Mouse (Mus musculus) limb, embryonic 10.5 days (tissue): ENCODE measurements around the gene Rffl. TPM values are rescaled to one million over a fixed set of nuclear protein-coding genes. Genes with fewer than 3 reads are reported as not detected.

Source experiments
- DNase-seq: peaks from one replicate; pipeline ENCODE4 v3.0.0-alpha.2; 2017; ENCODE audit warnings: low spot score
- H3K27ac ChIP-seq: fragments of 300-500 bp; sonication (generic); 2 replicates; pipeline ENCODE4 v1.5.1; 2016; ENCODE audit warnings: mild to moderate bottlenecking
- H3K27me3 ChIP-seq: fragments of 300-500 bp; sonication (generic); 2 replicates; pipeline ENCODE4 v1.6.1; 2016; ENCODE audit warnings: low read depth, mild to moderate bottlenecking; ENCODE audit not compliant: poor library complexity, severe bottlenecking
- H3K36me3 ChIP-seq: fragments of 300-500 bp; sonication (generic); 2 replicates; pipeline ENCODE4 v1.6.1; 2016; ENCODE audit warnings: mild to moderate bottlenecking, moderate library complexity
- H3K4me1 ChIP-seq: fragments of 300-500 bp; sonication (generic); 2 replicates; pipeline ENCODE4 v1.6.1; 2016
- H3K4me3 ChIP-seq: fragments of 300-500 bp; sonication (generic); 2 replicates; pipeline ENCODE4 v1.5.1; 2016; ENCODE audit warnings: mild to moderate bottlenecking, moderate library complexity
- H3K9me3 ChIP-seq: fragments of 300-500 bp; sonication (generic); replicated peaks from 2 replicates; pipeline ENCODE4 v1.6.1; 2016; ENCODE audit warnings: mild to moderate bottlenecking
- WGBS: fragments of 180-500 bp; shearing (Covaris S2); methylation state at CpG from one replicate; pipeline ENCODE4 v1.1.7; 2016; 5-methylcytosine and 5-hydroxymethylcytosine counted together
- polyA plus RNA-seq: library from polyadenylated mRNA; unstranded; fragments of >200 nt; fragmentation: Nextera tagmentation; extraction: Ambion mirVana; gene quantifications from 2 replicates; pipeline ENCODE4 v1.2.1, GENCODE M21; 2016

The Rffl gene
- polyA plus RNA-seq: 8.6 and 10.6 TPM in 2 replicates

- no peaks in the 10 kb centered on the region for H3K9me3 ChIP-seq
- no peaks in the 10 kb centered on the region for H3K36me3 ChIP-seq
- under 1% methylated on average over 43 of the region's 43 CpGs for WGBS
- DNase-seq: peak; percentile 98
- H3K27me3 ChIP-seq: no peaks in the 10 kb centered on the region
- peak within 1 kb of the TSS; percentile 90 for H3K4me3 ChIP-seq
- peak within 1 kb of the TSS; percentile 86 for H3K27ac ChIP-seq
- peaks cover 13% of the 10 kb centered on the region for H3K4me1 ChIP-seq
Measured at GRCm38 (mm10) chr11:82871031-82871446, at the start of gene Rffl. Gene Rffl (minus strand): TSS chr11:82871210.

DNA sequence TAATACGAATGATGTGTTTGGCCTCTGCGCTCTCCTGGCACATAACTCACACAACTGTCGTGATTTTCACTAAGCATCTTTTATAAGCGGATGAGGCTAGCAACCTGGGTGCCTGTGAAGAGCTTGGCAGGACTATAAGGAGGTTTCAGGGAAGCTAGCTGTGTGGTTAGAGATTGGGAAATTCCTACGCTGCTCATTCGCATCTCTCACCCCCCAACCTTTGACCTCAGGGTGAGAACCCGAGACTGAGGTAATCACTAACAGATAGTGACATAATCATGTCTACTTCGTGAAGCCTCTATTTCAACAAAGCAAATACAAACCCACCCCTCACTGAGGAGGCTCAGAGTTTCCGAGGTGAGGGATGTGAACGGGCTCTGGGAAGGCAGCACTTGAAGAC is 49.8 kb upstream of the Rffl start:
- 45% methylated on average over 10 of the region's 10 CpGs for WGBS
- DNase-seq: no peak
- Histone ChIP-seq H3K4me3 (no peak overlapping the region), H3K9me3 (no peaks in the 10 kb centered on the region), H3K27me3 (peaks cover 52% of the 10 kb centered on the region), H3K27ac (no peak overlapping the region), H3K4me1 (no peaks in the 10 kb centered on the region), H3K36me3 (no peaks in the 10 kb centered on the region)

GRCm38 (mm10) chr11:82914711-82915352 is 43.8 kb upstream of the Rffl start:
- WGBS: 10% methylated on average over 16 of the region's 16 CpGs
- Histone ChIP-seq H3K4me3 (peak overlapping the region; percentile 27), H3K9me3 (no peaks in the 10 kb centered on the region), H3K4me1 (no peaks in the 10 kb centered on the region), H3K36me3 (no peaks in the 10 kb centered on the region), H3K27me3 (peaks cover 46% of the 10 kb centered on the region), H3K27ac (no peak overlapping the region)
- peak; percentile 92 for DNase-seq

DNA sequence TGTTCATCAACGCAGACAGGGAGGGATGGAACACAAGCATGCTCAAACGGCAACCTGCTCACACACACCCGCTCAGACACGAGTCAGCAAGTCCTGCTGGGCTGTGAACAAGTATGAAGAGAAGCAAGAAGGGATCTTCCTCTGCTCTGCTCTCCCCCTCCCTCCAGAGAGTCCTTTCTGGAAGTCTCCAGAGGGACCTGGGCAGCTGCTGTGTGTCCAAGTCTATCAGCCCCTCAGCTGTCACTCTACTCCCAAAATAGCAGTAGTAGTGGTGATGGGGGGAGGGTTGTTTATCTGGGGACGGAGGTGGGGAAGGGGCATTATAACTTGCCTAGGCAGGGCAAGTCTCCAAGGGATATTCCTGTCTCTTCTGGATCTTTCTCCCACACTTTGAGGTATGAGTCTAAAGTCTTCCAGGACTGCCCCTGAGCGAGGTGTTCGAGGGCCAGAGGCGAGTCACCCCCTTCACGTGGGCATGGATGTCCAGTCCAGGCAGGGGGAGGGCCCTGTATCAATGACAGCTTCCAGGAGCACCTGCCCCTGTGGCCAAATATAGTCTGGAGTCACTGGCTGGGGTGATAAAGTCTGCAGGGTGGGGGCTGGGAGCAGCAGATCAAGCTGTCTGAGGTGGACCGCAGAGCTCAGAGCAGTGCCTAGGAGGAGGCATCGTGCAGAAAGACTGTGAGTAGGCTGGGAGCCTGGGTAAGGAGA is 39.8 kb upstream of the Rffl start:
- Histone ChIP-seq H3K27me3 (peaks cover 32% of the 10 kb centered on the region; the same call in 1 of the 2 replicates), H3K9me3 (no peaks in the 10 kb centered on the region), H3K27ac (no peak overlapping the region), H3K4me3 (no peak overlapping the region), H3K4me1 (peaks cover 16% of the 10 kb centered on the region), H3K36me3 (peaks cover 12% of the 10 kb centered on the region)
- WGBS: 84% methylated on average over 11 of the region's 11 CpGs
- DNase-seq: no peak

DNA sequence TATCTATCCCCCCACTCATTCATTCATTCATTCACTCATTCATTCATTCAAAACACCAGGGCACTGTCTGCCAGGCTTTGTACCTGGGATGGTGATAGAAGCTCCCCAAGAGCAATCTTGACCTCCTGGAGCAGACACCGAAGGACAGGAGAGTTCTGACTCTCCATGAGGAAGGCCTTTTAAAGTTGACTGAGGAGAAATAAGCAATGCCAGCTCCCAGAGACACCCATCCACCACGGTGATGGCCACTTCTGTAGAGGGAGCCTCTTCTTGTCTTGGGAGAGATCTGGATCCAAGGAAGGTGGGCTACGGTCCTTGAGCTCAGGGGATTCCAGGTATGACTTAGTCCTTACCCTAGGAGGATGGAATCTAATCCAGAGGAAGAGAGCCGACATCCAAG is 39.2 kb upstream of the Rffl start, which contains the start of gene Unc45b:
Gene Unc45b, plus strand, starts transcription at position 301 of the 400 bp plus-strand sequence.
- H3K36me3 ChIP-seq: peaks cover 18% of the 10 kb centered on the region
- DNase-seq: no peak
- no peaks in the 10 kb centered on the region for H3K9me3 ChIP-seq
- no peak within 1 kb of the TSS for H3K4me3 ChIP-seq
- no peak within 1 kb of the TSS for H3K27ac ChIP-seq
- peaks cover 16% of the 10 kb centered on the region for H3K4me1 ChIP-seq
- H3K27me3 ChIP-seq: peaks cover 32% of the 10 kb centered on the region; the same call in 1 of the 2 replicates
- 86% methylated on average over 4 of the region's 4 CpGs for WGBS

GRCm38 (mm10) chr11:82908608-82908989 is 37.6 kb upstream of the Rffl start:
- peak overlapping the region; percentile 88 for H3K27ac ChIP-seq
- H3K9me3 ChIP-seq: no peaks in the 10 kb centered on the region
- H3K4me3 ChIP-seq: peak overlapping the region; percentile 91
- peaks cover 16% of the 10 kb centered on the region for H3K4me1 ChIP-seq
- no peak for DNase-seq
- peaks cover 27% of the 10 kb centered on the region; the same call in 1 of the 2 replicates for H3K27me3 ChIP-seq
- peaks cover 34% of the 10 kb centered on the region for H3K36me3 ChIP-seq
- 54% methylated on average over 10 of the region's 10 CpGs for WGBS

DNA sequence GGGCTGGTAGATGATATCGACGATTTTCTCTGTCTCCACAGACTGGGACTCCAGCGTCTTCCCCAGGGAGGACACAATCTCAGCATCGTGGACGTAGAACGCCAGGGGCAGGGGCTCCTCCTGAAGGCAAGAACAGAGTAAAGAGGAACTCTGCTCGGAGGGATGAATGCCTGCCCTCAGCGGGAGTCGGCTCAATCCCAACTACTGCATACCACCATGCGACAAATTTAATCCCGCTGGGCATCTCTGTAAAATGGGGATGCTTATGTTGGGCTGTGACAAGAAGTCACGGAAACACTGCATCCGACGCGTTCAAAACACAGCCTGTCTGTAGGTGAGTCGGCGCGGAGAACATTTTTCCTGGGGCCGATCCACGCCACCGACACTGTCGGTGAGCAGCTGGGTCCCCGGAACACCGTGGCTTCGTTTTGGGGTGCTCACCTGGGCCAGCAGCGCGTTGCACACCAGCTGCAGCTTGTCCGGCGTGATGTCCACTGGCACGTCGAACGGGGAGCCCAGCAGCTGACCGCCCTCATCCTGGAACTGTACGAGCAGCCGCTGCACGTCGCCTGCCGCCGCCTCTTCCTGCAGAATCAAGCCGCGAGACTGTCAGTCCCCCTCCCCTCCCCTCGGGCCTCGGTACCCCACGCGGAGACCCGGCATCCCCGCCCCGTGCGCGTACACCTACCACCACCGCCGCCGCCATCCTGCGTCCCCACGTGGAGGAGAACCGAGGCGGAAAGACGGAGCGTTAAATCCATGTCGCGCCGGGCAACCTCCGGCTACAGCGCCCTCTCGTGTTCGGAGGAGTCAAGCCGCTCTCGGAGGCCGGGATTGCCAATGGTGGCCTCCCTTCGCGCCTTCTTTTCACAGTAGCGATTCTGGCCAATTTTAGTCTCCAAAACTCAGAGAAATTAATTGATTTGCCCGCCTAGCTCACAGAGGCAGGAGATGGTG is 36.9 kb upstream of the Rffl start, which contains the start of gene Nle1:
Gene Nle1, minus strand, starts transcription at position 761 of the 957 bp plus-strand sequence.
- Histone ChIP-seq H3K9me3 (no peaks in the 10 kb centered on the region), H3K4me1 (peaks cover 16% of the 10 kb centered on the region), H3K27ac (peak within 1 kb of the TSS; percentile 88), H3K27me3 (peaks cover 21% of the 10 kb centered on the region; the same call in 1 of the 2 replicates), H3K4me3 (peak within 1 kb of the TSS; percentile 91), H3K36me3 (peaks cover 41% of the 10 kb centered on the region)
- WGBS: 2% methylated on average over 71 of the region's 73 CpGs
- DNase-seq: peak; percentile 97

DNA sequence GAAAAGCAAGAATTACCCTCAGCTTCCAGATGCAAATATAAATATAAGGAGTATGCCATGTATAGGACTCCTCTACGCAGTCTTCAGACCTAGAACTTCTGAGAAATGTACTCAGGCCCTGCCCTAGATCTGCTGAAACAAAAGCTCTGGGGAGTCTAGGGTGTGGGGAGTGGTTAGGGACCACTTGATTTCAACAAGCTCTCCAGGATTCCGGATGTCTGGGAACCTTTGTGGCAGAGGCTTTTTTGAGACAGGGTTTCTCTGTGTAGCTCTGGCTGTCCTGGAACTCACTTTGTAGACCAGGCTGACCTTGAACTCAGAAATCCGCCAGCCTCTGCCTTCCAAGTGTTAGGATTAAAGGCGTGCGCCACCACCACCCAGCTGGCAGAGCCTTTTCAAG is 34.8 kb upstream of the Rffl start:
- H3K27me3 ChIP-seq: peaks cover 6% of the 10 kb centered on the region; the same call in 1 of the 2 replicates
- H3K4me3 ChIP-seq: no peak overlapping the region
- H3K36me3 ChIP-seq: peaks cover 62% of the 10 kb centered on the region
- H3K27ac ChIP-seq: no peak overlapping the region
- 96% methylated on average over 5 of the region's 5 CpGs for WGBS
- peaks cover 16% of the 10 kb centered on the region for H3K4me1 ChIP-seq
- no peaks in the 10 kb centered on the region for H3K9me3 ChIP-seq
- DNase-seq: no peak

DNA sequence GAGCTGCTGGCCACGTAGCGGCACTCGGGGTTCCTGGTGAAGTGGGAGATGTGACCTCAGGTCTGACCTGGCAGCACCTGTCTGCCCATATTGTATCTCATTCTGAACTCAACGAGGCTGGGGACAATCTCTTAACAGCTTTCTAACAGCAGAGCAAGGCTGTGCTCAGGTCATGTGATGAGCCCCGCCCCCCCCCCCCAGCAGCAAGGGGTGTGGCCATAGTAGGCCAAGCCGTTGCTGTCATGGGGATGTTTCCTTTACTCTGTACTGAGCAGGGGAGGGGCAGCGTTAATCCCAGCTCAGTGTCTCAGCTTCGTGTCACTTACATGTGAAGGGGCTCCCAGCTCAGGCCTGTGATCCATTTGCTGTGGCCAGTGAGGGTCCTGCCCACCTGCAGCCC is 33.9 kb upstream of the Rffl start:
- H3K27me3 ChIP-seq: no peaks in the 10 kb centered on the region

GRCm38 (mm10) chr11:82901606-82902310 is 30.7 kb upstream of the Rffl start:
- DNase-seq: no peak
- H3K9me3 ChIP-seq: no peaks in the 10 kb centered on the region
- 94% methylated on average over 20 of the region's 20 CpGs for WGBS

More for the DNA sequence above, 33.9 kb upstream of the Rffl start:
- no peak for DNase-seq
- Histone ChIP-seq H3K4me1 (peaks cover 16% of the 10 kb centered on the region), H3K36me3 (peaks cover 71% of the 10 kb centered on the region), H3K9me3 (no peaks in the 10 kb centered on the region), H3K27ac (no peak overlapping the region), H3K4me3 (no peak overlapping the region)
- WGBS: 67% methylated on average over 8 of the region's 8 CpGs

DNA sequence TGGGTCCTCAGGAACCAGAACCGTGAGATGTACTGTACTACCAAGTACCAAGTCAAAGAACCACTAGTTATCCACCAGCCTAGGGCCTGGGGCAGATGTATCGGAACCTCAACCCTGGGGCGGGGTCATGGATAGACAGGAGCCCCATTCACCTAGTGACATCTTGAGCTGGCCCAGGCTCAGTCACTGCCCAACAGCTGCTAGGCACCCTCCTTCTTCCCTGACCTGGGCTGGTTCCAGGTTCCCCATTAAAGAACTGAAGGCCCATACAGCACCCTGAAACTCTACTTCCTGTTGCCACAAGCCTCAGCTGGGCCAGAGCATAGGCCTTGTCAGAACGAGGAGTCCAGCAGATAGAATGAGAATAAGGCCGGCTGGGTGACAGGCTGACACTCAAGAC is 28.7 kb upstream of the Rffl start:
- no peak overlapping the region for H3K27ac ChIP-seq
- no peaks in the 10 kb centered on the region for H3K9me3 ChIP-seq
- WGBS: 97% methylated on average over 5 of the region's 5 CpGs
- no peak for DNase-seq
- peaks cover 74% of the 10 kb centered on the region for H3K36me3 ChIP-seq
- H3K27me3 ChIP-seq: no peaks in the 10 kb centered on the region
- no peak overlapping the region for H3K4me3 ChIP-seq
- H3K4me1 ChIP-seq: no peaks in the 10 kb centered on the region

More at GRCm38 (mm10) chr11:82901606-82902310, 30.7 kb upstream of the Rffl start:
- H3K36me3 ChIP-seq: peaks cover 95% of the 10 kb centered on the region
- H3K27me3 ChIP-seq: no peaks in the 10 kb centered on the region
- no peaks in the 10 kb centered on the region for H3K4me1 ChIP-seq
- H3K4me3 ChIP-seq: no peak overlapping the region
- H3K27ac ChIP-seq: no peak overlapping the region

- WGBS: 95% methylated on average over 10 of the region's 10 CpGs
- Histone ChIP-seq H3K27me3 (no peaks in the 10 kb centered on the region), H3K9me3 (no peaks in the 10 kb centered on the region), H3K4me3 (no peak overlapping the region), H3K36me3 (peaks cover 52% of the 10 kb centered on the region), H3K27ac (no peak overlapping the region), H3K4me1 (no peaks in the 10 kb centered on the region)
- no peak for DNase-seq
Measured at GRCm38 (mm10) chr11:82897478-82897877, 26.5 kb upstream of the Rffl start.
